Mouse (Mus musculus): ENCODE results near the gene Mindy3. TPM values are rescaled to one million over a fixed set of nuclear protein-coding genes. Genes with fewer than 3 reads are reported as not detected.

The Mindy3 gene
- 53.7 and 62.7 TPM in 2 replicates for polyA plus RNA-seq (2012; rRNA removed)

DNA sequence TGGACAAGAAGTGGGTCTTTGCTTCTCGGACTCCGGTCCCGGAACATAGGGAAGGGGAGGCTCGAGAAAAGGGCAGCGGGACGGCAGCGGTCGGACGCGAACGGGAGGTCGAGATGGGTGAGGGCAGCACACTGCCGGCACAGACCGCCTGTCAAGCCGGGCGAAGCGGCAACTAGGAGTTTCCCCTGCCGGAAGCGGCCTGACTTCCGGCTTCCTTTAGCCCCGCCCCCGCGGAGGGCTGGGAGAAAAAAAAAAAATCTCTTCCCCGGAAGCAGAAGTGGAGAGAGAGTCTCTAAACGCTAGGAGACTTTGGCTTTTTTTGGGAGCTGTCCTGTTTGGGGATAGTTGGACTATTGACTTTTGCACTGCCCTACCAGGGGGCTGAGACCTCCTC, at the start of gene Mindy3:
Gene Mindy3, minus strand, starts transcription at position 209 of the 394 bp plus-strand sequence.

DNA sequence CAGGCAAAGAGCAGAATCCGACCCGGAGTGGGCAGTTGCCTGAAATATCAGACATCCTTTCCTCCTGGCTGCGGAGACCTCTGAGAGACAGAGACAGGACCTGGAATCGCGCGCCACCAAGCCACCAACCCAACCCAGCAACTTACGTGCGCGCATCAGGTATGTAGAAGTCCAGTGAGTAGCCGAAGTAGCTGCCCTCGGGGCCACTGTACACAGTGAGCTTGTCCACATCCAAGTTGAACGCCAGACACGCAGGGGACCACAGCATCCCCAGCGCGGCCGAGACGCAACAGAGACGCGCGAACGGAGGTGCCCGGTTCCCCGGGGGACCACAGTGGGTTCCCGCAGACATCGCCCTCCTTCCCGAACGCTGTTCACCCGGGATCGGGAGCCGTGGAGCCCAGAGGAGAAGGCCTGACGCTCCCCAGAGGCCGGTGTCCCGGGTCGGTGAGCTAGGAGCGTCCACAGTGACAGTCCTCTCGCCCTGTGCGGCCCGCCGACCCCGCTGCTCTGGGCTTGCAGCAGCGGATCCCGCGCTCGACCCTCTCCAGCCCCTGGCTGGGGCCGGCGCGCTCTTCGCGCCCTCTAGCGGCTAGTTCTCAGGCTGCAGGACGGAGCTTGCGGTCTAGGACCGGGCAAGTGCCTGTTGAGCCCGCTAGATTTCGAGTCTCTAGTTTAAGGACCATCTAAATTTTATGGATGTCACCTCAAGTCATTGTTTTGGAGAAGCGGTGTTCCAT, 117.7 kb downstream of the Mindy3 start, which contains the start of gene Itga8:
Gene Itga8, minus strand, starts transcription at position 492 of the 740 bp plus-strand sequence.

Other genes starting within 250 kb of the Mindy3 start
- 2.7 and 3.4 TPM in 2 replicates for gene Itga8, start 117.5 kb downstream of the Mindy3 start, polyA plus RNA-seq (2012; rRNA removed)